Mouse (Mus musculus) CD4-positive helper T cell, adult 2 months (primary cell): ENCODE measurements at regions not wholly inside any gene's neighbourhood (a gene's known extent, or its start where the extent isn't known, plus 50 kb on each side); places are given as distances from the start of the nearest gene placed in this dataset.
"Not testable (repeated sequence)": the region's sequence is repeated elsewhere in the genome, so short reads cannot be mapped to it uniquely, and the experiment has no call there.

Experiments
- DNase-seq: peaks from one replicate; pipeline ENCODE4 v3.0.0-alpha.2; 2012; ENCODE audit warnings: low read depth, missing footprints, low spot score

DNA sequence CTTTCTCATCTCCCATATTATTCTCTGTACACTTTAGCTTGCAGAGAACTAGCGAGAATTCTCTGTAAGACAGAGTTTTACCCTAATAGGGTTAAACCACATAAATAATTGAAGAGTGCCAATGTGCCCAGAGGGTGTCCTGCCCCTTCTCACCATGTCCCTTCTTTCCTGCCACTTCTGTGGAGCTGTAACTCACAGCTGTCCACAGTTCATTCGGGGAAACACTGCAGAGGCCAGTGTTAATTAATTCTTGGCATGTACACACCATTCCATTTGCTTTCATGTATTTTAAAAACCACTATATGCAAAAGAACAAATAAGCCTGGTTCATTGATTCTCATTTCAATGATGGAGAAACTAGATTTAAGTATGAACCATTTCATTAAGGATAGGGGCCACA is 787.8 kb downstream of the Ets1 start:
- DNase-seq, result no peak

GRCm38 (mm10) chr9:33436459-33436858 is 800.4 kb downstream of the Ets1 start:
- no peak for DNase-seq

DNA sequence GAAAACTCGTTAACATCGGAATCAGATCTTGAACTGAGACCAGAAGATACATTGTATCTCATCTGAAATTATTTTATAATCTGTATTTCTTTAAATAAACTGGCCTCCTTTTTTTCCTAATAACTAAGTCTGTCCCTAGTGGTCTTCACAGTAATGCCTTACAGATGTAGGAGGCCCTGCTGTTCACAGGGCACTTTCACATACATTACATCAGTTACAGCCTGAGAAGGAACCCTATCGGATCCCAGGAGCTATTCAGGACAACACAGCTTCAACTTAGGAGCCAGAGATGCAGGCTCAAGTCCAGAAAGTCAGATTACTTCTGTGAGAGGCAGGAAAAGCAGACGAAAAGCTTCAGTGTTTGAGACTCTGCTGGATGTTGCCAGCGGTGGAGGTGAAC is 806.2 kb downstream of the Ets1 start:
- no peak for DNase-seq

DNA sequence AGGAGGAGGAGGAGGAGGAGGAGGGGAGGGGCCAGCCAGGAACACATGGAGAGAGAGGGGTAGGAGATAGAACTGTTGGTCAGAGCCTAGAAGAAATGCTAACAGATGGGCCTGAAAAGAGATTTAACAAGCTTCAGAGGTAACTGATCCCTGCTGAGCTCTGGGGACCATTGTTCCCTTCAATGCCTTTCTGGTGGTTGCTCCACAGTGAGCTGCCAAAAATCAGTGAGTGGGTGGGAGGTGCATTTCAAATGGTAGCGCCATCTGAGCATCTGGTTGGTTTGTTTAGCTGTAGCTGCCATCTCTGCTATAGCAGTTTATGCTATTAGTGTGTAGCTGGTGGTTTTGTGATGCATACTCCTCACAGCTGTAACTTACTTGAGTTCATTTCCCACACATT is 809.9 kb downstream of the Ets1 start:
- no peak for DNase-seq

DNA sequence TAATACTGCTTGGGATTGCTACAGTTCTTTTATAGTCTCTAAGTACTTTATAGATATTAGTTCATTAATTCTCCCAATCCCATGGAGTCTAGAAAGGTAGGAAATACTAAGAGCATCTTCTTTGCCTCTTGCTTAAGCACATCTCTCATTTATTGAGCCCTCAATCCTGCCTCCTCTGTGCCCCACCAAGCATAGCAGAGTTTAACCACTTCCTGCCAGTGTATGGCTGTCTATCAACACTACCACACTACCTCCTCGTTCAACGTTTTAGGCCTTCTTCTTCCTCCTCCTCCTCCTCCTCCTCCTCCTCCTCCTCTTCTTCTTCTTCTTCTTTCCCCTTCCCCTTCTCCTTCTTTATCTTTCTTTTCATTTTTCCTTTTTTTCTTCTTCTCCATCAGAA is 839.1 kb downstream of the Ets1 start:
- DNase-seq, result no peak

DNA sequence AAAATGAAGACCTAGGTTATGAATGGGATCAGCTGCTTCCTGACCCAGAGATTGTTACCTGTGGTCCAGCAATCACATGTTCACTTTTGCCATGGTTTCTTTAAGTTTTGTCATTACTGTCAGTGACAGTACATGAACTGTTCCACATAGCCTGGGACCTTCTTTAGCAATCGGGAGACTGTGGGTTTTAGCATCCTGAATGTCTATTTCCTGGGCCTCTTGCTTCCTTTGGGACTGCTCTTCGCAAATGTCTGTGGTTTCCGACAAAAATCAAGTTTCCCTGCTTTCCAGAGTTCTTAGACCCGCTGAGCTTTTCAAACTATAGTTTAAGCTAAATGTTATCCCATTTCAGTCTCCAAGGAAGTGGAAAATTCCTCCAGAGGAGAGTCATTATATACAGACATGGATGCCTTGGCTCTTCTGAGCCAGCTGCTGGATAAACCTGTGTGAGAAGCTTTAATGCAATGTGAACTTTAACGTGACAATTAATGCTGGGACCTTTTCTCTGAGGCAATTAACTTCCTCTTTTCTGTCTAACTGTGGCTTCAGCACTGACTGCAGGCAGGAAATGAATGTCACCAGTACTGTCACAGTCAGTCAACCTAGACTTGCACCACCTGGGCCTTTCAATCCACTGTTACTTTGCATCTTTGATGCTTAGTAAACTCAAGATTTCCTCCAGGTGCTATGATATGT is 847.0 kb downstream of the Ets1 start:
- no peak for DNase-seq

DNA sequence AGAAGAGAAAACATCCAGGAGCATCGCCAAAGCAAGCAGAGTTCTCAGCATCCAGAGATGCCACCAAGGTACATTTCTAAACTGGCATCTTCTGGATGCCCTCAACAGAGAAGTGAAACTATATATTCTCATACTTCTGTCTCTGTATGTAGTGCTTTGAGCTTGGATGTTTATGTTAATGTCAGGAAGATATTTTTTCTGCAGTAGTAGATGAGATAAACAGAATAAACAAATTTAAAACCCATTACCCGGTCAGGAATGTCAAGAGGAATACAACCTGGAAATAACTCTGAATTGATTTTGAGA is 847.5 kb downstream of the Ets1 start:
- DNase-seq, result no peak

DNA sequence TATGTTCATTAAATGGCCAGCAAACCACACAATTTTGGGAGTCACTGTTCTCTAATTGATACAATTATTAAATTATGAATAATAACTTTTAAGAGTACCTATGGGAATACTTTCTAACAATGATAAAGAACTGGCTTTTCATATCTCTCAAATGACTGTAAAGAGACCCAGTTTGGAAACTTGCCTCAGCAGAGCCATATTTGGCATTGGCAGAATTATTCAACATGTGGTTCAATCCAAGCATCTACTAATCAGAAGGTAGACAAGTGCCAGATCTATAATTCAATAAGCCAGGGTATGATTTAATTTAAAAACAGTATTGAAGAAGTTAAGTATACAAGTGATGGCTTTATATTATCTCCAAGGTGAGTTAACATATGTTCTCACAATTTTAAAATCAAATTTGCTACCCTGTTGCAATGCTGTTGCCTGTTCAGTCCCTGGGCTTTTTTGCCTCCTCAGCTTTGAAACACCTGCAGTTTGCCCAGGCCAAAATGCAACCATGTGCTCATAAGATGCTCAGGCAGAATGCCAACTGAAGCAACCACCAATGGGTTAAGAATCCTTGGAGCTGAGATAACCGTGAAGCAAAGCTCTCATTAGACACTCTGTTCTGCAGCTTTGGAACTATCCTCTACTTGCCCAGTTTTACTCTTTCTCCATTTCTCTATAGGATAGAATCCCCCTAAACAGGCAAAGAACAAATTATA is 897.2 kb downstream of the Ets1 start:
- no peak for DNase-seq

DNA sequence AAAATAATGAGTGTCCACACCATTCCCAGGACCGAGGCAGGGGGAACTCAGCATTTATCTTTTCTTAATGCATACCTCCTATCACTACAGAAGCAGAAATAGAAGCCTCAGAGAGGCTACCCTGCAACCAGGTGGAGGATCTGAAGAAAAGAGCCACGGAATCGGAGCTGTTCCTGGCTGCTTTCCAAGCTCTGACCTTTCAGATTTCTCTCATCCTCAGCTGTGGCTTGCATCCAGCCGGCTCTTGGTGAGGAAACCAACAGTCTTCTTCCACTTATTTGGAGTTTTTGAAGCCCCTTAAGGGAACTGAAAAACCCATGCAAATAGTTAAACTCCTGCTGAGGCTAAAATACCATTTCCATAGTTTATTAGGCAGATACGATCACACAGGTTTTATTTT is 907.3 kb downstream of the Ets1 start:
- DNase-seq, result no peak

GRCm38 (mm10) chr9:33546126-33546737 is 910.2 kb downstream of the Ets1 start:
- DNase-seq, result no peak

DNA sequence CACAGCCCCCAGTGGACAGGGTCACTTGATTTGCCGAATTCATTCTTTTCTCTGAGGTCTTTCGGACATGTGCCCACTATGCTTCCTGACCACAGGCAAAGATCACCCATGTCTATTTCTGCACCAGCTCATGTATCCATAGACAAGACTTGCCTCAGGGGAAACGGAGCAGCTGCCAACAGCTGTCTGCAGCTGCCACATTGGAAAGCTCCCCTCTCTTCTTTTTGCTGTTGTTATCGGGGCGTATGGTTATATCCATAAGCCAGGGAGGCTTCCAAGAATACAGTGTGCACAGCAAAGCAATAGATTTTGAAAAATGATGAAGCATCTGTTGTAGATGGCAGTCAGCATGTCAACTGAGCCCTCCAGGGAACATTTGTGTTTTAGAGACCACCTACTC is 913.4 kb downstream of the Ets1 start:
- DNase-seq, result no peak

- DNase-seq, result no peak
Measured at GRCm38 (mm10) chr9:33571990-33572389, 913.7 kb upstream of the Kirrel3 start.

GRCm38 (mm10) chr9:33611511-33611910 is 874.2 kb upstream of the Kirrel3 start:
- DNase-seq, result no peak

GRCm38 (mm10) chr9:33624378-33624777 is 861.3 kb upstream of the Kirrel3 start:
- no peak for DNase-seq

DNA sequence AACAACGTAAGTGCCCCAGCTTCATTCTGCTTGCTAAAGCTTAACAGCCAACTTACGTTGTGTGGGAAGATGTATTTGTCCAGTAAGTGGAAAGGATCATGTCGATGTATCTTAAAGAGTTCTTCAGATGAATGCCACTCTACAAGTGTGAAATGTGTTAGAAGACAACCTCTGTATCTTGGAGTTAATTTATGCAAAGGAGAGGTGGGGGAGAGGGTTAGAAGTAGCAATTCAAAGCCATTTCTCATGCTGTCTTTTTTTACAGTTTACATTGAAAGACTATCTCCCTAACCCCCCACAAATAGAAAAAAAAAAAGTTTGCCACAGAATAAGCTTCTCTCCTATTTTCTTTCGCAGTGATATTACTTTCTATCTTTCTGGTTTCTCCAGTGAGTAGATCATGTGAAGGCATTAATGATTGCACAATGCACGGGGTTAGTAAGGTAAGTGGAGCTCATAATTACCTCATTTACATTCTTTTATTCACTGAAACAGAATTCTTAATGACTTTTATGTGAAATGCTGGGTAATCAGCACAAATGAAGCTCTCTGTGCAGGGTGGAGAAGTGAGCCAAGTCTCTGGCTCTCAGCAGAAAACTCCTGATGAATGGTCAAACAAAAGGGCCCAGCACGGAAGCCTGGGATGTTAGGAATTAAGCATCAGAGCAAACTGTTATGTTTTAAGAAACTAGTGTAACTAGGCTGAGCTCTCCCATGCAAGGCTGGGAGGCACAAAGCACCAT is 855.8 kb upstream of the Kirrel3 start:
- DNase-seq, result no peak

DNA sequence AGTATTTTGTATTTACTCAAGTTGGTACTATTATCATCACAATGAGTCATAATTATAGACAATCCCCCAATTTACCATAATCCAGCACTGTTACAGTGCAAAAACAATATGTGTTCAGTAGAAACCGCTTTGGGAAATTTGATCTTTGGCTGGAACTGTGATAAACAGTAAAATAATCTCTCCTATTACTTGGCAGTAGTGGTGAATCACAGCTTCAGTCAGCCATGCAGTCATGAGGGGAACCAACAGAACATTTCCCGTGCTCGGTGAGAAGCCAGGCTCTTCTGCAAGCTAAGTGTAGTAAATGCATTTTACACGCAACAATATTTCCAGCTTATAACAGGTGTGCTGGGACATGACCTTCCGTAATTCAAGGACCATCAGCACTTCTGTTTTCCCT is 822.7 kb upstream of the Kirrel3 start:
- no peak for DNase-seq

GRCm38 (mm10) chr9:33681129-33681528 is 804.6 kb upstream of the Kirrel3 start:
- no peak for DNase-seq

- no peak for DNase-seq
Measured at GRCm38 (mm10) chr9:33691731-33692130, 794.0 kb upstream of the Kirrel3 start.

DNA sequence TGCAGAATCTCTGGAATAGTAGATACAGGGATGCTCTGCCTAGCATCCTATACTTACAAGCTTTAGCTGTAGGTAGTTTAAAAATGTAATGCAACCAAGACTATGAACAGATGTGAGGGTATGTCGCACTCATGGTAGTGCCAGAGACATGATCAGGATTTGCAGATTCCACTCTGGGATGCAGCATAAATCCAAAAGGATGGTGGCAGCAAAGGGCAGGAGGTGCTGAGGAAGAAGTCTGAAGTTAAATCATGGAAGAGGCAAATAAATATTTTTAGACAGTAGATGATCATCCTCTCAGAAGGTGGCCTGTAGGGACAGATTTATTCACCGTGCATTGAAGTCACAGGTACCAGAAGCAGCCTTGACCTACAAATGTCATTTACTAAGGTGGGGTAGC is 768.1 kb upstream of the Kirrel3 start:
- DNase-seq, result no peak

DNA sequence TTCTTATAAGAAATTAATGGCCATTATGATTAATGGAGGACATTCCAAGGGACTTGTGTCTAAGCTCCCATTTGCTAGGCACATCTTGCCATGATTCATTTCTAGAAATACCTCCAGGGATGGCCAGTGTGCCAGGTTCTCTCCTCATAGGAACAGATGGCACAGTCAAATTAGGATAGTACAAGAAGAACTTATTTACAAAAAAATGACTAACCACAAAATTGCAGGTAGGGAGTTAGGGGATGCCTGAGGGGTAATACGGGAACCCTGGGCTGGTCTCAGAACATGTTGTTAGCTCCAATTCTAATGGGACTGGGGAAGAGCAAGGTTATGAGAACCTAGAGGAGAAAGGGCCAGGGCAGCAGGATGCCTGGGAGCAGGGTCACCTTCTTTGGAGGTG is 760.9 kb upstream of the Kirrel3 start:
- no peak for DNase-seq

GRCm38 (mm10) chr9:33728058-33728457 is 757.6 kb upstream of the Kirrel3 start:
- not testable (repeated sequence) for DNase-seq

- no peak for DNase-seq
Measured at GRCm38 (mm10) chr9:33760701-33761100, 725.0 kb upstream of the Kirrel3 start.

GRCm38 (mm10) chr9:33766235-33766634 is 719.5 kb upstream of the Kirrel3 start:
- DNase-seq, result no peak
